Mouse (Mus musculus) adrenal gland, postnatal 25 days (tissue): Measurements from ENCODE around the gene Acbd3. TPM values are rescaled to one million over a fixed set of nuclear protein-coding genes. Genes with fewer than 3 reads are reported as not detected.

Experiments
- DNase-seq: peaks from one replicate; pipeline ENCODE4 v3.0.0; 2021; ENCODE audit warnings: mixed read lengths
- total RNA-seq: library from RNA; stranded (reverse); gene quantifications from 2 replicates; pipeline ENCODE4 v1.2.3, GENCODE M21; 2021

The Acbd3 gene
- total RNA-seq, 1 experiment from 2014 or later = 48.8 TPM

DNA sequence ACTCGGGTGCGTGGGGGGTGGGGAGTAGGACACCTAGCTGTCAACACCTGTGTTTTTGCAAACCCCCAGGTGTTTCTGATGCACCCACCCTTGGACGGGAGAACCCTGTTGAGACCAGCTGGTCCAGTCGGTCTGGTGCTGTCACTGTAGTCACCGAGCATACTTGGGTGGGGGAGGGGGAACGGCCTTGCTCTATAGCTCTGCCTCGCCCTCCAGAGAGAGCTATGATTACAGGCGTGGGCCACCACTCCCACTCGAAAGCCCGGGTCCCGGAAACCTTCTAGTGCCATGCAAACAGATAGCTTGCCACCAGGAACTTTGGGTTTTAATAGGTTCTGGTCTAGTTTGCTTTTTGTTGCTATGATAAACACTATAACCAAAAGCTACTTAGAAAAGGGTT, 36.3 kb downstream of the Acbd3 start:
- no peak for DNase-seq

DNA sequence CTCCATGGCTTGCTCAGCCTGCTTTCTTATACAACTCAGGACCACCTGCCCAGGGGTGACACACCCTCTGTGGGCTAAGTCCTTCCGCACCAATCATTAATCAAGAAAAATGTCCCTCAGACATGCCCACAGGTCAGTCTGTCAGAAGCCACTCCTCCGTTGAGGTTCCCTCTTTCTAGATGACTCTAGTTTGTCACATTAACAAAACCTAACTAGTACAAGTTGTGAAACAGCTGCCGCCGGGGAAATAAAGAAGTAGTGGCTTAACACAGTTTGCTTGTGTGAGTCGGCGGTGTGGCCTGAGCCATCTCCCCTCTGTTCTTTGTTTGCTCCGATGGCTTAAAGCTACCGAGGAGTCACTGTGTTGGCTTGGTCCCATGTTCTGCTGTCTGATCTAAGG, 36.8 kb downstream of the Acbd3 start:
- DNase-seq = no peak

DNA sequence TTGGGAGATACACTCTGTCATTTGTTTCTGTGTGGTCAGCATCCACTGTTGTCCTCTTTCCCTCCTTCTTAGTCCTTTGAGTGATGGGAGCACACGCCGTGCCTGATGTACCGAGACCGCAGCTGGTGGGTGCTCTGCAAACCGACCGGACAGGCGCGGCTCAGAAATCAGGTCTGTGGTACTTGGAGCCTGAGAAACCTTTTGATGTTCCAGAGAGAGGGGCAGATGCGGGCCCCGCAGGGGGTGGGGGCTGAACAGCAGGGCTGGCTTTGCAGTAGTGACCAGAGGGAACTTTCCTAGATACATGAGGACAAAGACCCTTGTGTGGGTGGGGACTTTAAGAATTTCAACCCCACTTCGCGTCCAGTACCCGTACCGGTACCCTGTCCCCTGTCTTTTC, 37.5 kb downstream of the Acbd3 start:
- DNase-seq = no peak

DNA sequence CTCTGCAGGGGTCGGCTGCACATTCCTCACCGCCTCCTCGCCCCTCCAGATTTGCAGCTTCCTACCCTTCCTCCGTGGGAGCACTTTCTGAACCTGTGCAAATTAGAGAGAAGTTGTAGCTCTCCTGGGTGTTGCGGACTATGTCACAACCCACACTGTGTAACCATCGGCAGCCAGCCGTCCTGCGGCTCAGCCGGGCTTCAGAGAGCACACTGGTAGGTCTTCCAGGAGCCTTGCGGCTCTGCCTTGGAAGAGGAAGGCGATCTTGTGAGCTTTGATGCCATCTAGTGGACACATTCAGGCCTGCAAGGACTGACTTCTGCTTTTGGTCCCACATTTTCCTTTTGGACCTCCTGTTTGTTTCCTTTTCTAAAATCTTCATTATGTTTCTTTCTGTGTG, 38.0 kb downstream of the Acbd3 start:
- DNase-seq = peak; percentile 77

DNA sequence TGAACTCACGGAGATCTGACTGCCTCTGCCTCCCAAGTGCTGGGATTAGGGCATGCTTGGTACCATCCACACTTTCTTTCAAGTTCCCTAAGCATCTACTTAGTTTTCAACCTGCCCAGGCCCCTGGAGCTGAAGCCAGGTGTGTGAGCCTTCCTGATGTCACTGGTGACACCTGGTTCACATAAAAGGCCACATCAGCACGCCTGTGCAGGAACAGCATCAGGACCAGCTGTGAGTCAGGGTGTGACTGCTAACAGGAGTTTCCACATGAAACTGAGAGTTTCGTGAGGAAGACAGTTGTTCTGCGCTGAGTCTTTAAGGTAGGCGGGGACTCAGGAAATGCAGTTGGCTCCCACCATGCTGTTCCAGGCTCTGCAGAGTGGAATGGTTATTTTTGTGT, 39.5 kb downstream of the Acbd3 start:
- no peak for DNase-seq

DNA sequence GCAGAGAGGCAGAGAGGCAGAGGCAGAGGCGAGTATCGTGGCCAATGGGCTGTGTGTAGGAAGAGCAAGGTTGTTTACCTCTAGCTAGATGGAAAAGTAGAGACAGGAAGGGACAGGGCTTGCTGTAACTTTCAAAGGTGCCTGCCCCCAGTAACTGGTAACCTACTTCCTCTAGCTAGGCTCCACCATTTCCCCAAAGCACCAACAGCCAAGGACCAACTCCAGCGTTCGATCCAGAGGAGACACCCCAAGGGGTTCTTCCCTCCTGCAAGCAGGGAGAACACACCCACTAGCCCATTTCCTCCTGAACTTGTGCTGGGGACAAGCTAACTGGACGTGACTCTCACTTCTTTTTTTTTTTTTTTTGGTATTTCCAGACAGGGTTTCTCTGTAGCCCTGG, 40.7 kb downstream of the Acbd3 start:
- DNase-seq = no peak

DNA sequence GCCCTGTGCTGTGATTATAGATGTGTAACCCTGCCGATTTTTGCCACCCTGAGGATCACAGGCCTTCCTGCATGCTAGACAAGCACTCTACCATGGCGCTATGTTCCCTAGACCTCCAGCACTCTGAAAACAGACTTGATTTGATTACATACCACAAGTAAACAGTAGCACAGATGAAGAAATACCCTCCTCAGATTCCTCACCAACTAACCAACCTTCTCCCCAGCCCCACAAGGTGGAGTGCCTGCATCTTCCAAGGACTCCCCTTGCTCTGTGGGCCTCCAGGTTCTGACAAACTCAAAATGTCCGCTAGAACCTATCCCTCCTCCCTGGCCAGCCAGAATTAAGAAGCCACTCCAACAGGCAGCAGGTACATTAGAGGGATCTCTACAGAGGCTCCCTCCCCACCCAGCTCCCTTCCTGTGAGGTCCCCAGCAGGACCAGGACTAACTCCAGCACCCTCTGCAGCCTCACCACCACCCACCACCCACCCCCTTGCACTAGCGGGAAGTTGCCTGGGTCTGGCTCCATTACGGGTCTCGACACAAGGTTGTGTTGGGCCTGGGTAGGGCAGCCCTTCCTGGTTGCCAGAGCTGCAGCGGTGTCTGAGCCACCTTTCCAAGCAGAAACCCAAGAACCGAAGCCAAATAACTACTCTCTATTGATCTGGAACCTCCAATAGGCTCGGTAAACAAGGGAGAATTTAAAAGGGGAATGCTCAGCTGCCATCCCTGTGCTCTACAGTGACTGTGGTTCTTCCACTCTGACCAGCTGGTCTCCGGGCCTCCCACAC, 41.9 kb downstream of the Acbd3 start:
- no peak for DNase-seq

DNA sequence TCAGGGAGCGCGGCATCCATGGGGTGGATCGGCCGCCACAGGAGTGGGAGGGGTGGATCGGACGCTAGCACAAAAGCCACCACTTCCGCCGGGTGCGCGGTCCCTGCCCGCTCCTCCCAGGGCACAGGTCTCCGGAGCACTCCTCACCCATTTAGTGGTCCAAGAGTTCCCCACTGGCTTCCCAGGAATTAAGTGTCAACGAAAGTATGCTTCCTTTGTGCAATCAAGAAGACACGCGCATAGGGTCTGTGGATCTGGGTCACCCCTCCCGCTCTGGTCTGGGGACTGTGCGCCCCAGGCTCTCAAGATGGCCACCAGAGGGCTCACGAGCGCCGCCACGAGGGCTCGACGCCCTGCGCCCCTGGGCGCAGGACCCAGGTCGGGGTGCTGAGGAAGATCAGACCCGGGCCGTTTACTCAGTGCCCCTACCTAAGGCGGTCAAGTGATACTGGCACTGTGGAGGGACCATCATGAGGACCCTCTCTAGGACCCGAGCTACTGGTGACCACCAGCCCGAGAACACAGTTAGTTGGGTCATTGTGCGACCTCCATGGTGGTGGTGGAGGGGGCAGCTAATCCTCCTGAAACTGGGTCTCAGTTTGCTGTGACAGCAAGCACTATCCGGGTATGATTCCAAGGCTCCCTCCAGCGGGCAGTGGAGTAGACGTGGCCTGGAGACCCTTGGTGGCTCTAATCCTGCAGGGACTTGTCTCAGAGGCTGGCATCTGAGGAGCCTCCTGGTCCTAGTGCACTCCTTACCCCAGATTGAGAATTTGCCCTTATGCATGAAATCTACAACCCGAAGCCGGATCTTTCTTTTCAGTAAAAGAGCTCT, 42.7 kb downstream of the Acbd3 start:
- DNase-seq = peak; percentile 83

DNA sequence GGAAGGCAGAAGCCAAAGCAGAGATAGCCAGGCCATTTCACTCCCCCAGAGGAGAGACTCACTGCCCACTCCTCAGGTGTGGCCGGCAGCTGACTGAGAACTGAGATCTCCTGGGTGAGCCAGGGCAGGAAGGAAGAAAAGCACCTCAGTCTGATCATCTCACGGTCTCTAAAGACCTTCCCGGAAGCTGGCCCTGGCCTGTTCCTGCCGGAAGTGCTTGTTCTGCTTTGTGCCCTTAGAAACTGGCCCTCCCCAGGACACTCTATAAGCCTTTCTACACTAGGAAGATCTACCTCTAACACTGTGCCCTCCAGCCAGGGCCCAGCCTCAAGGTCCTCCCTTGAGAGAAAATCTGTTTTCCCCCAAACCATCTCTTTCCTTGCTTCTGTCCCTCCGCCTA, 45.5 kb downstream of the Acbd3 start:
- no peak for DNase-seq

DNA sequence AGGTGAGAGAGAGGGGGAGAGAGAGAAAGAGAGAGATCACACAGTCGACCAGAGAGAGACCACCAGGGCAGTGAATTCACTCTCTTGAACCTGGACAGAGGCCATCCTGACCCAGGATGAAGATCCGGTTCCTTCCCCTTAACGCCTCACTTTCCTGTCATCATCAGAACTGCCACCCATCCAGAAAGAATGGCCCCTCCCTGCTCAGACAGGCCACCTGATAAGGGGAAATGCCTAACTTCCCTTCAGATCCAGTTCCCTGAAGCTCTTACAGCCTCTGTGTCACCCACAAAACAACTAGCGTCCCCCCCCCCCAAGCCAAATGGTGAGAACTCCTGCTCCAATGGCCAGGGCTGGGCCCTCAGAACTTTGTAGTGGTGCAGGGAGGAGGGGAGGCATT, 45.9 kb downstream of the Acbd3 start:
- no peak for DNase-seq

DNA sequence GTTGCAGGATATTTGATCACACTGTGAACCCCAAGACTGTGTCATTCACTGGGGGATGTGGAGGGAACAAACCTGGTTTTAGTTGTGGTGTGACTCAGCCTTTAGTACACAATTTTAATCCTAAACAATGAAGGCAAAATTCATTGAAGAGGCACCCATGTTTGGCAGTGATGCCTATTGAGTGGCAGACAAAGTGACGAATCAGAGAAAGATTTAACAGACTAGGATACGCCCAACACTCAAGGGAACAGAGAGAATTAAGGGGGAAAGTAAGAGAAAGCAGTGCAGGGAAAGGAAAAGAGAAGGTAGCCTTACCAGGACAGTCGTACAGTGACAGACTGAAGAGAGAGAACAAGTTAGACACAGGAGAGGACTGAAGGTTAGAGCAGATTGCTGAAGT, 46.4 kb downstream of the Acbd3 start:
- DNase-seq = no peak

DNA sequence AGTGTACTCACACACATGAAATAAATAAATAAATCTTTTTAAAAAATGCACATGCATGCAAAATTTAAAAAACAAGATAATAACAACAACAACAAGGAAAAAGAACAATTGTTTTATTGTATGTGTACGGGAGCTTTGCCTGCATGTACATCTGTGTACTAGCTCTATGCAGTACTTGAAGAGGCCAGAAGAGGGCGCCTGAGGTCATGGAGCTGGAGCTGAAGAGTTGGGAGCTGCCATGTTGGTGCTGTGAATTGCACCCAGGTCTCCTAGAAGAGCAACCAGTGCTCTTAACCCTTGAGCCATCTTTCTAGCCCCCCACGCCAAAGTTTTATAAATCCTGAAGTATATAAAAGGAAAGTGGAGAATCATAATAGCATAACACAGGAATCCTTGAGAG, 48.8 kb downstream of the Acbd3 start:
- peak; percentile 20 for DNase-seq

DNA sequence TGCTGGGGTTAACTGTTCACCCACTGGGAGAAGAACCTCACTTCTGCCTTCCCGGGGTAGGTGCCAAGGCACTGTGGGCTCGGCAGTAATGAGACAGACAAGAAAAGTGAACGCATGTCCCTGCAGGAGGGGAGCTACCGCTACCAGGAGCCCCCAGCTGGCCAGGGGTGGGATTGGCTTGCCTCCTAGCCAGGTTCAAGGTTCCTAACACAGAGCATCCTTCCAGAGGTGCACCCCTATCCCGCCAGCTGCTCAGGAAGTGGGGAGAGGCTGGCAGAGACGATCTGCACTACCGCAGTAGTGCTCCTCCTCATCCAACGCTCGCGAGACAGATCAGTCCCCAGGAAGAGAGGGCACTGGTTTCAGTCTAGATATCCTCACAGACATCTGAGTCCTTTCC, 49.5 kb downstream of the Acbd3 start:
- no peak for DNase-seq

DNA sequence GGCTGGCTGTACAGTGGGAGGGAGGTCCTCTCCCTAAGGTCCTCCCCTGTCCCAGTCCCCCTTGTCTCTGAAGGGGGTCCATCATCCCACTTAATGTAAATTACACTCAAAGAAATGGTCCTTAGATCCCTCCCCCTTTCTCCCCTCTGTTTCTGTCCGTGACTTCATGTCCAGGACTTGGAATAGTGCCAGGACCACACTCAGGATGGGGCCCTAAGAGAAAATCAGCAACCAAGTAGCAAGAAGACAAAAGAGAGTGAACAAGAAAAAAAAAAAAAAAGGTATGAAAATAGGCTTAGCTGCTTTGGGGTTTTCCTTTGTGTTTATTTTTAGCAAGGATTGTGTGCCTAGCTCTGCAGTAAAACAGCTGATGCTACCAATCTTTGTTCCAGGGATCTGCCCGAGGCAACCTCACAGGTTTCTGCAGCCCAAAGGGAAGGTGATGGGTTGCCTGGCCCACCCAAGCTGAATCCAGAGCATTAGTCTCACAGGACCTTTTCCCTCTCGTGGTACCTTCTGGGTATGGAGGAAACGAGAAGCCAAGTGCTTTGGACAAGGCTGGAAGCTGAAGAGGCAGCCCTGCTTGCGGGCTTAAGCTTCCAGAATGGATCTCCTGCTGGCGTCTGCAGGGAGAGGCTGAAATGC, 50.1 kb downstream of the Acbd3 start:
- DNase-seq = no peak

DNA sequence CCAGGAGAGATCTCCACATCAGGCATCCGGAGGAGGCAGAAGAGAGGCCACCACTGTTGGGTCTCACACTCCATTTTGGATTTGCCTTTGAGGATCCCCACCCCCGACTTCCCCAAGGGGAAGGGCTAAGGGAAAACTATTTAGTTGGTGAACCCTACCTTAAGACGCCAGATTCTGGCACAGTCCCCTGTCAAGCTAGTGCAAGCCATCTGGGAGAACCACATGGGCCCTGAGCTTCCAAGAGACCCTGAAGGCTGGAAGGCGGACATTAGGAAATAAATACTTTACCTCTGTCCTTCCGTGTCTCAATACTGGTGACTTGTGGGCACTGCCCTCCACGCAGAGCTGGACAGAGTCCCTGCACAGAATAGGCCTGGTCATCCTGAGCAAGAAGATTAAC, 50.7 kb downstream of the Acbd3 start:
- no peak for DNase-seq

DNA sequence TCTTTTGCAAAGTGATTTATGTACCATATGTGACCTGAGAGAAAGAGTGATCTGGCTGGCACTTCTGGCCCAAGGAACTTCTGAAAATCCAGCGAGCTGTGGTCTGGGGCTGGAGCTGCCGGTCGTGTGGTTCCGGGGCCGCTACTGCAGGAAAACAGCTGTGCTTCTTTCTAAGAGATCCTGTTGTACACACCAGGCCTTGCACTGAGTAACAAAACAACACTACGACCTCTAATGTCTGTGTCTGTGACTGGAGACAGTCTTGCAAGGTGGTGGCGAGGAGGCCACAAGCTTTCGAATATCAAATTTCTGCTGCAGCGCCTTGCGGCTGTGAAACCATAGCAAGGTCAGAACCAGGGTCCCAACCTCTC, 51.4 kb downstream of the Acbd3 start:
- DNase-seq = no peak

DNA sequence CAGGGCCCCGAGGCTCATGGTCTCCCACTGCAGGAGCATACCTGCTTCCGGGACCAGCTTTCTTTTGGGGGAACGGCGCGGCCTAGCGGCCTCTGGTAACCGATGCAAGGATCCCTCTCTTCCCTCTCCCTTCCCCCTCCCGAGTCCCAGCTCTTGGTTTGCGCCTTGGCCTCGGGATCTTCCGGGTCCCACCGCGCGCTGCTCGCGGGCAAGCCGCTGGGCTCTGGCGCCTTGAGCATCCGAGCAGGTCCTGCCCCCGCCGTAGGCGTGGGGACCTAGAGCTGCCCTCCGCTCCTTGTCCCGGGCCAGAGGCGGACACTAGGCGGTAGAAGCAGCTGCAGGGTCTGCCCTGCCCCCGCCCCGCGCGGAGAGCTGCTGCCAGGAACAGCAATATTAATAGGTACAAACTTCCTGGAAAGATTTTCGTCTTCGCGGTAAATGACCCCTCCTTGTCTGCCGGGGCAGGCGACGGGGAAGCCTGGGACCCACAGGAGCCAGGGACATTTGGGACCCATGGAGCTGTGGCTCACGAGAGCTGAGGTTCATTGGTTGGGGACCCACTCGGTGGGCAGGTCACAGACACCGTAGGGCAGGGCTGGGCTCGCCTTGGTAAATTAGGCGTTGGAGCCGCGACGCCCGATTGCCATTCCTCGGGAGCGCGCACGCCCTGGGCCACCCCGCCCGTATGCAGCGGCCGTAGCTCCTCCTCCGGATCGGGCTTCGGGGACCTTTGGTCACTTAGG, 52.0 kb downstream of the Acbd3 start:
- peak; percentile 87 for DNase-seq

DNA sequence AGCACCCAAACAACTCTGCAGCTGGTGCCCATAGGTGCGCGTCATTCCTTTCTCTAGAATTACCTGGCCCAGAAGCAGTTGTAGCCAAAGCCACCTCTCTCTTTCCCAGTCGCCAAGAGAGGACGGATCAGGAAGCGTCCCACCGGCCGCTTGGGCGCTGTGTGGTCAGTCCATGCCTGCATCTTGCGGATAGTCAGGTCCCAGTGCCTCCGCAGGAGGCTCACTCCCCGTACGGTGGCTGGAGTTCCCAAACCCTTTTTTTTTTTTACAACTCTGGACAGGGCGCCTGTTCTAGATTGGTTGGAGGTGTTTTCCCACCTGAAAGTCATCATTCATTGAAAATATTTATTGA, 52.5 kb downstream of the Acbd3 start:
- DNase-seq = no peak

DNA sequence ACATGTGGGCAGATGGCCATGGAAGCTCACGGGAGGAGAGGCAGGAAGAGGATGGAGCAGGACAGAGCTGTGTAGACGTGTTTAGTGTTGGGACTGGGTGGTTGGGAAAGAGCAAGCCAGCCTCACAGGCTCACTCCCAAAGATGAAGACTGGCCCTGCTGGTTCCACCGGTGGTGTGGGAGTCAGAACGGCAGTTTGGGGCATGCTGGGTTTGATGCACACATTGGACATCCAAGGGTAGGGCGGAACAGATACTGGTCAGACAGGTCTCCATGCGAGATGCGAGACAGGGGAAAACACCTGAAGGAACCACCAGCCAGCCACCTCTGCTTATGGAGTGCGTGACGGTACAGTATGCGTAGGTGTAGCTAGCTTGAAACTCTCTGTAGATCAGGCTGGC, 53.1 kb downstream of the Acbd3 start:
- DNase-seq = no peak

DNA sequence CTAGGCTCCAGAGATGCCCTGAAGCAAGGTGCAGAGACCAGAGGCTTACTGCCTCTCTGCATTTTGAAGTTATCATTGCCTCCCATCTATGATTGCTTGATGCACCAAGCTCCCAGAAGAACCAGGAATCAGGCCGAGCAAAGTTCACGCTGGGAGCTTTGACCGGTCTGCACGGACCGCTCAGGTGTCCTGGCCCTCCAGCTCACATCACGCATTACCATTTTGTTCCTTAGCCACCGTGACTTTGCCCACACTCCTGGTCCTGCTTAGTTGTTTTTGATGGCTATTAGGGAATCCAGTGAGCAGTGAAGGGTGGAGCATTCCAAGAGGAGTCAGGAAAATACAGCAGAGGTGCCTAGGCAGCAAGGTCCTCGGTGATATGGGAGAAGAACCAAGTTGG, 54.4 kb downstream of the Acbd3 start:
- no peak for DNase-seq

DNA sequence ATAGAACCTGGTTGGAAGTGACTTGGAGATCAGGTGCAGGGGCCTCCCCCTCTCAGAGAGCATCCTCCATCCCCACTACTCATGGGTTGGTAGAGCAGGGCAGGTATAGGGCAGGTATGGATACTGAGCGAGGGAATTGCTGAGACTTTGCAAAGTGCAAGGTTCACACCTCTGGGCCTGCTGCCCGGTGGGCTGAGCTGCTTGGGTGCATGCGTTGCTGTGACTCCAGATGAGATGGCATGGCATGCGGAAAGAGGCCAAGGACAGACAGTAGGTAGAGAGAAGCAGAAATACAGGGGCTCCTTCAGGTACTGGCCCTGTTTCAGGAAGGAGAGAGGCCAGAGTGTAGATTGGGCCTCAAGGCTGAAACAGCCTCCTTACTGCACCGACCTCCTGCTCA, 55.4 kb downstream of the Acbd3 start:
- no peak for DNase-seq

DNA sequence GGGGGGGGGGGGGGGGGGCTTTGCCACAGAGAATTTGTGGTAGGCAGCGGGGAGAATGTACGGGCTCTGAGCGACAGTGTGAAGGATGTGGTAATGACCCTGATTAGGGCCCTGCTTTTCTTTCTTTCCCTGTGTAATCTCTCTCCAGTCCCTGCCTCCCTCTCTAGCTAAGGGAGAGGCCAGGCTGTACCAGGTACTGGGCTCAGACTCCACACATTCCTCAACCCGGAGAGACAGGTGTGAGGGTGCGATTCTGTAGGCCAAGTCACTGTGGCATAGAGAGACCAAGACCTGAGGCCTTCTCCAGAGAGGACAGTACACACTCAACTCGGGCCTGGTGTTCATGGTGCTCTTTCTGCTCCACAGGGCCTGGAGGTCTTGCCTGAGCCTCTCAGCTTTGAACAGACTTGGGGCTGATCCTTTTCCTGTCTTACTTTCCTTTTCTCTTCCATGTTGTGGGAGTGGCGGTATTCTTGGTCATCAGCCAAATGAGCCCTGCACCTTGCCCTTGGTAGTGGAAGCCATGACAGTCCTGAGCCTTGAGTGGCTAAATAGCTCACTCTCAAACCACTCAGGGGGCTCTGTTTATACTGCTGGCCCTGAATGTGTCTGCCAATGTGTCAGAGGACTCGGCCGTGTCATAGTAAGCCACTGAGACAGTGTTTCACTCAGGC, 57.2 kb downstream of the Acbd3 start:
- no peak for DNase-seq
